Mouse (Mus musculus) gonadal fat pad, adult 2 months (tissue): ENCODE measurements around the gene Spdl1. TPM values are rescaled to one million over a fixed set of nuclear protein-coding genes. Genes with fewer than 3 reads are reported as not detected.

Experiments used
- DNase-seq: peaks from one replicate; pipeline ENCODE4 v3.0.0-alpha.2; 2012; ENCODE audit warnings: low read depth
- polyA plus RNA-seq: library from polyadenylated mRNA; depleted of rRNA; stranded (reverse); fragments of >200 nt; gene quantifications from 2 replicates; pipeline ENCODE4 v1.2.3, GENCODE M21; 2012; rRNA removed

The Spdl1 gene
- polyA plus RNA-seq, 1 experiment = 0.58 TPM

DNA sequence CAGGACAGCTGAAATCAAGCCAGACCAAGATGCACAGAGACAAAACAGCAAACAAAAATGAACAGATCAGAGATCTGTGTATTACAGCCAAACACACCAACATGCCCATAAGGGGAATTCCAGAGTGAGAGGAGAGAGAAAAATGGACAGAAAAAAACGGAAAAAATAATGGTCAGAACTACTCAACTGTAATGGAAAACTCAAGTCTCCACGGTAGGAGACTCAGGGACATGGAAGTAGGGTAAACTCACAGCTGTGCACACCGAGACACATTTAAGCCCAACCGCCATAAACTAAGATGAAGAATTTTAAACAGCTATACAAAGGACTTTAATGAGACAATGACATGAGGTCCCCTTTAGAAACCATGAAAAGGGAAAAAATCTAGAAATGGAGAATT is 73.9 kb downstream of the Spdl1 start:
- no peak for DNase-seq

Other genes with a start within 250 kb of the Spdl1 start
- 3.1 and 3.4 TPM in 2 replicates for gene Dock2, start 49.7 kb downstream of the Spdl1 start, polyA plus RNA-seq